Mouse (Mus musculus) heart, embryonic 13.5 days (tissue): ENCODE results near the gene Gm26620. TPM values are rescaled to one million over a fixed set of nuclear protein-coding genes. Genes with fewer than 3 reads are reported as not detected.
A peak's percentile ranks its signal among the peaks of the same experiment; 100 is the strongest.

Experiments
- ATAC-seq: fragments of 200-750 bp; cut with Nextera tagmentation; 2 replicates; pipeline ENCODE4 v1.8.0; 2017; ENCODE audit warnings: moderate TSS enrichment; ENCODE audit not compliant: insufficient number of reproducible peaks, low FRiP score, low TSS enrichment; ENCODE audit errors: extremely low read depth
- H3K27ac ChIP-seq: fragments of 300-500 bp; sonication (generic); replicated peaks from 2 replicates; pipeline ENCODE4 v1.5.1; 2015; ENCODE audit warnings: moderate library complexity, mild to moderate bottlenecking, inconsistent platforms
- H3K27me3 ChIP-seq: fragments of 300-500 bp; sonication (generic); replicated peaks from 2 replicates; pipeline ENCODE4 v1.6.1; 2015; ENCODE audit warnings: mild to moderate bottlenecking, inconsistent platforms
- H3K36me3 ChIP-seq: fragments of 300-500 bp; sonication (generic); 2 replicates; pipeline ENCODE4 v1.6.1; 2015; ENCODE audit warnings: mild to moderate bottlenecking, inconsistent platforms
- H3K4me1 ChIP-seq: fragments of 300-500 bp; sonication (generic); 2 replicates; pipeline ENCODE4 v1.6.1; 2015; ENCODE audit warnings: inconsistent platforms
- H3K4me2 ChIP-seq: fragments of 300-500 bp; sonication (generic); 2 replicates; pipeline ENCODE4 v1.6.1; 2015; ENCODE audit warnings: inconsistent platforms, mild to moderate bottlenecking, moderate library complexity
- H3K4me3 ChIP-seq: fragments of 300-500 bp; sonication (generic); 2 replicates; pipeline ENCODE4 v1.5.1; 2015; ENCODE audit warnings: moderate library complexity, mild to moderate bottlenecking, inconsistent platforms
- H3K9ac ChIP-seq: fragments of 300-500 bp; sonication (generic); 2 replicates; pipeline ENCODE4 v1.6.1; 2015; ENCODE audit warnings: inconsistent platforms, mild to moderate bottlenecking, moderate library complexity
- H3K9me3 ChIP-seq: fragments of 300-500 bp; sonication (generic); 2 replicates; pipeline ENCODE4 v1.6.1; 2016; ENCODE audit warnings: inconsistent platforms
- WGBS: fragments of 180-500 bp; shearing (Covaris S2); methylation state at CpG from one replicate; pipeline ENCODE4 v1.1.7; 2015; ENCODE audit warnings: mixed read lengths; 5-methylcytosine and 5-hydroxymethylcytosine counted together
- polyA plus RNA-seq: library from polyadenylated mRNA; unstranded; fragments of >200 nt; fragmentation: Nextera tagmentation; extraction: Ambion mirVana; gene quantifications from 2 replicates; pipeline ENCODE4 v1.2.1, GENCODE M21; 2015

Gene Gm26620
- polyA plus RNA-seq, 1 experiment from 2014 or later, result 0.76 TPM

DNA sequence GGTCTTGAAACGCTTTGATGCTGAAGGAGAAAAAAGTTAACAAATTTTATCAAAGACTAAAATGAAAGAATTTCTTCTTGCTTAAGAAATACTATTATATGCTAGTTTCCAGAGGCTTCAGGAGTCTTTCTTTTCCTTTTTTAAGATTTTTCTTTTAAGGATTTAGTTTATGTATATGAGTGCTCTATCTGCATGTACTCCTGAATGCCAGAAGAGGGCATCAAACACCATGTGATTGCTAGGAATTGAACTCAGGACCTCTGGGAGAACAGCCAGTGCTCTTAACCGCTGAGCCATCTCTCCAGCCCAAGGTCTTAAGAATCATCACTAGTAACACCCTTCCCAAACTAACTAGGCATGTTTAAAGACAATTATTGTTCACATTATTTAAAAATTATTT lies 12.9 kb upstream of the Gm26620 start:
- no peak overlapping the region for H3K4me2 ChIP-seq
- peaks cover 48% of the 10 kb centered on the region for H3K36me3 ChIP-seq
- H3K27ac ChIP-seq, result no peak overlapping the region
- no peak for ATAC-seq
- no peaks in the 10 kb centered on the region for H3K9me3 ChIP-seq
- H3K9ac ChIP-seq, result no peak overlapping the region
- H3K4me1 ChIP-seq, result peaks cover 7% of the 10 kb centered on the region
- WGBS, result 89% methylated on average over 2 of the region's 2 CpGs
- no peak overlapping the region for H3K4me3 ChIP-seq
- no peaks in the 10 kb centered on the region for H3K27me3 ChIP-seq

DNA sequence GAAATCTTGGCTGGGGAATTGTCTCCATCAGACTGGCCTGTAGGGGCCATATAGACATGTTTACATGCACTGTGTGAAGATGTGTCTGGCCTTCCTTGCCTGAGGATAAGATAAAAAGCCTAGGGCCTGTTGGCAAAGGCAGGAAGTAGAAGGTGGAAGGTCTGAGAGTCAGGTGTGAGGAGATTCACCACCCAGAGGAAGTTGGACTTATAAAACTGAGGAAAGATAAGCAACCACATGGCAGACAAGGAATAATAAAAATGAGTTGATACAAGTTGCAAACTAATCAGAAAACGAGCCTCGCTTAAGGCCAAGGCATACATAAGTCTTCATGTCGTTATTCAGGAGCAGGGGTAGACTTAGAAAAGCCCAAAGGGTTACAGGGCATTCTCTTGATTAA lies 9.2 kb upstream of the Gm26620 start:
- Histone ChIP-seq H3K4me3 (no peak overlapping the region), H3K27me3 (no peaks in the 10 kb centered on the region), H3K27ac (no peak overlapping the region), H3K4me2 (no peak overlapping the region), H3K9me3 (no peaks in the 10 kb centered on the region), H3K4me1 (peaks cover 5% of the 10 kb centered on the region; the same call in 1 of the 2 replicates), H3K9ac (no peak overlapping the region), H3K36me3 (peaks cover 79% of the 10 kb centered on the region)
- WGBS, result 83% methylated on average over 3 of the region's 3 CpGs
- ATAC-seq, result no peak

DNA sequence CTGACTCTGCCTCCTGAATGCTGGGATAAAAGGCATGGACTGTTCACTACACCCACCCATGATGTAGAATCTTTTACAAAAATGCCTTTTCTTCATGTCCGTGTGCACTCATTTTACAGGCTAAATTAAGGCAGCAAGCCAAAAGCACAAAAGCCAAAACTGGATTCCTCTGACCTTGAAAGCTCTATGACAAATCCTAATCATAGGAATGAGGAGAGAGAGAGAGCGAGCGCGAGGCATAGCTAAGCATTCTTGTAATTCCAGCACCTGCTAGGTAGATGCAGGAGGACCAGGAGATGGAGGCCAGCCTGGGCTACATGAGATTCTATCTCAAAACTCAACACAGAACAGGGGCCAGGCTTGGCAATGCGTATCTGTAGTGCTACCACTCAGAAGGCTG lies 8.0 kb upstream of the Gm26620 start:
- WGBS, result 57% methylated on average over 5 of the region's 5 CpGs
- Histone ChIP-seq H3K4me1 (peaks cover 5% of the 10 kb centered on the region; the same call in 1 of the 2 replicates), H3K4me2 (no peak overlapping the region), H3K9me3 (no peaks in the 10 kb centered on the region), H3K36me3 (peaks cover 85% of the 10 kb centered on the region), H3K27ac (no peak overlapping the region), H3K27me3 (no peaks in the 10 kb centered on the region), H3K4me3 (no peak overlapping the region), H3K9ac (no peak overlapping the region)
- ATAC-seq, result no peak

DNA sequence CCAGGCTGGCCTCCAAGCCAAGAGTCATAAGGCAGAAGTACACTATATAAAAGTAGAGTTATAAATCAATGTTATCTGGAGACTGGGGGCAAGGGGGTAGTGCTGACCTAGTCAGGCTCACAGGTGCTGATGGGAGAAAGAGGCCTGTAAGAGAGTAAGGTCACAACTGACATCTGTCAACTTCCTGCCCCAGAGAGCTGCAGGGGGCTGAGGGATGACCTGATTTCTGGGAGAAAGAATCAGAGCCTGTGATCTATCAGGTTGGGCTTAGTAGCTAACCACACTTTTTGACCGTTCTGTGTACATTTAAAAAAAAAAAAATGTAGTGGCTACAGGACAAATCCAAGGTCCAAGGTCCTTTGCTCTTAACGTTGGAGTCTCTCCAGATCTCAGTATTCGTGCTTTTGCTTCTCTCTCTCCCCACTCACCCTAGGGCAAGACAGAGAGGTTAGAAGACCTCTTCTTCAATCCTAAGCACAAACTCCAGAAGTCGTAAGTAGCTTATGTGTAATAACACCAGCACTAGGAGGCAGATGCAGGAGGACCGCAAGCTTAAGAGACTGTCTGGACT lies 1.9 kb upstream of the Gm26620 start:
- no peak overlapping the region; the same call in 1 of the 2 replicates for H3K9ac ChIP-seq
- H3K4me2 ChIP-seq, result no peak overlapping the region
- ATAC-seq, result no peak
- 85% methylated on average over 5 of the region's 5 CpGs for WGBS
- H3K27ac ChIP-seq, result no peak overlapping the region
- H3K9me3 ChIP-seq, result no peaks in the 10 kb centered on the region
- peaks cover 36% of the 10 kb centered on the region for H3K36me3 ChIP-seq
- H3K4me3 ChIP-seq, result no peak overlapping the region
- H3K4me1 ChIP-seq, result peaks cover 22% of the 10 kb centered on the region
- no peaks in the 10 kb centered on the region for H3K27me3 ChIP-seq

DNA sequence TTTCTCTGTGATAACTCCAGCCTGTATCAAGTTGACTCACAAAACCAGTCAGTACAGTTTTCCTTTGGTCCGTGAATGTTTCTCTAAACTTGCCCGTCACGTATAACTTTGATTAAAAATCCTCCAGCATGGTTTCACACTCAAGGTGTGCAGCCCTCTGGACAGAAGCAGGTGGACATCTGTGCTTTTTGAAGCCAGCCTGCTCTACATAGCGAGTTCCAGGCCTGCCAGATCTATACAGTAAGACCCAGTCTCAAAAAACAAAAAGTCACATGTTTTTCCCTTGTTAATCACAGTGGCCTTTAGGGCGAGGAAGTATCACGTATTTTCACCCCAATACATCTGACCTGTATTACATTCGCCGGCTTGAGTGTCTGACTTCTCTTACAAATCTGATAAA lies 475 bp upstream of the Gm26620 start:
- peak overlapping the region; percentile 85 for H3K4me2 ChIP-seq
- H3K36me3 ChIP-seq, result peaks cover 26% of the 10 kb centered on the region
- H3K4me3 ChIP-seq, result peak overlapping the region; percentile 71
- H3K9me3 ChIP-seq, result no peaks in the 10 kb centered on the region
- no peaks in the 10 kb centered on the region for H3K27me3 ChIP-seq
- H3K4me1 ChIP-seq, result peaks cover 22% of the 10 kb centered on the region
- no peak for ATAC-seq
- H3K27ac ChIP-seq, result no peak overlapping the region
- WGBS, result 21% methylated on average over 8 of the region's 8 CpGs
- peak overlapping the region; percentile 89 for H3K9ac ChIP-seq

DNA sequence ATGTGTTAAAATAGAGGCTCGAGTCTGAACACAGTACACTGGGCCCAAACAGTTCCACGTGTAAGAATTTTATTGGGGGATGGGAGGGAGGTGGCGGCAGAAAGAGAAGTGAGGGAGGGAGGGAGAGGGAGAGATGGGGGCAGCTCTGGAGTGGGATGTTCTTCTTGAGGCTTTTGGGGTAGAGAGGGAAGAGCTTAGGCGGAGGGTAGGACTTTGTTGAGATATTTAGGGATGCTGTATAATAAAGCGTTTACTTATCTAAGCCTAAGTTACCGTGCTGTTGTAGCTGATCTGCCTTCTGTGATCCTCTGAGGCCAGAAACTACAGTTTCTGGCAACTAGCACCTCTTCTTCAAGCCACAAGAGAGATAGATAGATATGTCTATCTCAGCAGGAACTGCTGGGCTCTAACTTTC lies 1.2 kb downstream of the Gm26620 start:
- Histone ChIP-seq H3K4me3 (no peak overlapping the region), H3K4me1 (peaks cover 22% of the 10 kb centered on the region), H3K36me3 (peaks cover 11% of the 10 kb centered on the region), H3K4me2 (no peak overlapping the region), H3K27me3 (no peaks in the 10 kb centered on the region), H3K9ac (no peak overlapping the region), H3K9me3 (no peaks in the 10 kb centered on the region), H3K27ac (no peak overlapping the region)
- WGBS, result 42% methylated on average over 6 of the region's 6 CpGs
- no peak for ATAC-seq

DNA sequence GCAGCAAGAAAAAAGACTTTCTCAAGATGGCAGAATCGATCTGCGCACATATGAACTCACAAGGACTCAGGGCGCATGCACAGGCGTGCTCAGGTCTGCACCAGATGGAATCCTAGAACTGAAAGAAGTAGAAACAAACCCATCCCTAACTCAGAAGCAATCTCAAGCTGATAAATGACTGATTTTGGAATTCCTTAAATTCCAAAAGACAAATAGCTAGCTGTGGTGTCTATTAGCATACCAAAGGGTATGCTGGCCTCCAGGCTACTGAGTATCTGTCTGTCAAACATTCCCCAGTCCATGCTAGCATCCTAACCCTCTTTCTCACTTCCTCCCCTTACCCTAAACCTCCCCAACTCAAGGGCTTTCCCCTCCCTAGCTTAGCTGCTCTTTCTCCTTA lies 4.4 kb downstream of the Gm26620 start:
- no peak overlapping the region for H3K27ac ChIP-seq
- H3K9ac ChIP-seq, result no peak overlapping the region
- H3K36me3 ChIP-seq, result no peaks in the 10 kb centered on the region
- peaks cover 7% of the 10 kb centered on the region for H3K4me1 ChIP-seq
- ATAC-seq, result no peak
- no peaks in the 10 kb centered on the region for H3K27me3 ChIP-seq
- no peak overlapping the region for H3K4me3 ChIP-seq
- no peak overlapping the region for H3K4me2 ChIP-seq
- WGBS, result 71% methylated on average over 4 of the region's 4 CpGs
- H3K9me3 ChIP-seq, result no peaks in the 10 kb centered on the region

DNA sequence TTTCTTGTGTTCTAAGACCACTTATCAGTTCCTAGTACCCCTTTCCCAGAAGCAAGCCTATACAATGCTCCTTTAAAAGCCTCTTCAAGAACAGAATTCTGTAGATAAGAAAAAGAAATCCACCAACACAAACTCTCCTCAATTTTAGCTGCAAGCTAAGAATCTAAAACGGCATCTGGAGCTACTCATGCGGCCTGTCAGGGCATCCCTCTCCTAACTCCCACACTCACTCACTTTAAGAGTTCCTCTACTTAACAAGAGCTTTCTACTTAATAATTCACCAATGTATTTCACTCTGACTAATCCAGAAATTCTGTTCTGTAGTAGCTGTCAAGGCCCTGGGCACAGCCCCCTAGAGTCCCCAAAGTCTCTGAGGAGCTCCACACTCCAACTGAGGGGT lies 6.8 kb downstream of the Gm26620 start:
- H3K27ac ChIP-seq, result no peak overlapping the region
- H3K9me3 ChIP-seq, result no peaks in the 10 kb centered on the region
- no peaks in the 10 kb centered on the region for H3K36me3 ChIP-seq
- H3K27me3 ChIP-seq, result 0 out of 2 replicates have a peak, but pooled peaks cover 7% of the 10 kb centered on the region
- no peak for ATAC-seq
- H3K9ac ChIP-seq, result no peak overlapping the region
- no peak overlapping the region for H3K4me2 ChIP-seq
- 35% methylated on average over 2 of the region's 2 CpGs for WGBS
- H3K4me3 ChIP-seq, result no peak overlapping the region
- H3K4me1 ChIP-seq, result no peaks in the 10 kb centered on the region

DNA sequence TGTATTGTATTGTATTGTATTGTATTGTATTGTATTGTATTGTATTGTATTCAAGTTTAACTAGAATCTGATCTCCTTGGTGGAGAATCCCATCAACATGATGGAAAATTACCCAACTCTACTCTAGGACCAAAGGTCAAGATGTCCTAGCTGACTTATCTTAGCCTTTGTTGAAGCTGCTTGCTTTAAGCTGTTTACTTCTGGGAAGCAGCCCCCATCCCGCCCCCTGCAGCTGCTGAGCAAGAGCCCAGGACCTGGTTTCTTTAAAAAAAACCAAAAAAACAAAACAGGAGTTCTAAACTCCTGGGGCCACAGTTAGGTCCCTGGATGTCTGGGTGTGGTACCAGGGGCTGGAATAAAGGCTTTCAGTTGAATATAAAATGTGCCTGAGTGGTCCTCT lies 7.4 kb downstream of the Gm26620 start:
- Histone ChIP-seq H3K4me3 (no peak overlapping the region), H3K27me3 (0 out of 2 replicates have a peak, but pooled peaks cover 8% of the 10 kb centered on the region), H3K9me3 (no peaks in the 10 kb centered on the region), H3K27ac (no peak overlapping the region), H3K9ac (no peak overlapping the region), H3K4me2 (no peak overlapping the region), H3K4me1 (no peaks in the 10 kb centered on the region), H3K36me3 (no peaks in the 10 kb centered on the region)
- ATAC-seq, result no peak
- 65% methylated on average over 1 of the region's 1 CpGs for whole genome bisulfite sequencing

DNA sequence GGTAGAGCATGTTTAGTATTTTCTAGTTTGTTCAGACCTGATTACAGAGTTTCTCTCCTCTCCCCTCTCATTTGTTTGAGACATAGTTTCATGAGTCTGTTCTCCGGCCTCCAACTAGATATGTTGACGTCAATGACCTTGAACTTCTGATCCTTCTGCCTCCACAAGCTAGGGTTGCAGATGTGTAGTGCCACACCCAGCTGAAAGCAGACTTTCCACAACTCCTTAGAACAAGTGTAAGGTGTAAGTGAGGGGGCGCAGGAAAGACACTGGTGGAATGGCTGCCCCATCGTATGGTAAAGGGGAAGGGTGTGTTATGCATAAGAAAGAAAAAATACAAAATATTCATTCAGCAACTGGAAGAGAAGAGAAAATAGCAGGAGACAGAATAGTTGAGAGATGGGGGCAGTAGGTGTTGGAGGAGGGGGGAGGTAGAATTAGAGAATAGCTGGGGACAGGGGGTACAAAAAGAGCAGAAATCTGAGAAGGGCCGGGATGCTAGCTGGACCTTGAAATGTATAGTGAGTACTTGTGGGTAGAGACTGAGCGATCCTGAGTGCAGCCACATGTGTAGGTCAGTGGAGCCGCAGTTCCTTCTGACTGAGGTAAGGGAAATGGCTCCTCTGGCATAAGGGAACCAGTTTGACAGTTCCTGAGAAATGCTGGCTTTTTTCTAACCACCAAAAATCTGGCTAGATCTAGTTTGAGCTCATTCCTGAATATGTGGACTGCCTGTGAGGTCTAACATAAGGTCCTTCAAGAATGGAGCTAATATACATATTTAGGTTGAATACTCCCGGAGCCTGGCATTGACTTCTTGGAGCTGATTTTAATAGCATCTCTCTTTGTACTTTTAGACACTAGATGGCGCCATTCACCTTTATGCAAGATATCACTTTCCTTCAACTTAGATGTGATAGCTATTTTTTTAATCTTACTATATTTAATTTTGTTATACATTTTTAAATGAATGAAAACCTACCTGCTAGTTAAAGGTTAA lies 10.0 kb downstream of the Gm26620 start:
- Histone ChIP-seq H3K27ac (no peak overlapping the region), H3K4me1 (no peaks in the 10 kb centered on the region), H3K9ac (no peak overlapping the region), H3K36me3 (no peaks in the 10 kb centered on the region), H3K4me3 (no peak overlapping the region), H3K4me2 (no peak overlapping the region), H3K27me3 (peaks cover 31% of the 10 kb centered on the region), H3K9me3 (no peaks in the 10 kb centered on the region)
- WGBS, result 55% methylated on average over 9 of the region's 9 CpGs
- ATAC-seq, result no peak

DNA sequence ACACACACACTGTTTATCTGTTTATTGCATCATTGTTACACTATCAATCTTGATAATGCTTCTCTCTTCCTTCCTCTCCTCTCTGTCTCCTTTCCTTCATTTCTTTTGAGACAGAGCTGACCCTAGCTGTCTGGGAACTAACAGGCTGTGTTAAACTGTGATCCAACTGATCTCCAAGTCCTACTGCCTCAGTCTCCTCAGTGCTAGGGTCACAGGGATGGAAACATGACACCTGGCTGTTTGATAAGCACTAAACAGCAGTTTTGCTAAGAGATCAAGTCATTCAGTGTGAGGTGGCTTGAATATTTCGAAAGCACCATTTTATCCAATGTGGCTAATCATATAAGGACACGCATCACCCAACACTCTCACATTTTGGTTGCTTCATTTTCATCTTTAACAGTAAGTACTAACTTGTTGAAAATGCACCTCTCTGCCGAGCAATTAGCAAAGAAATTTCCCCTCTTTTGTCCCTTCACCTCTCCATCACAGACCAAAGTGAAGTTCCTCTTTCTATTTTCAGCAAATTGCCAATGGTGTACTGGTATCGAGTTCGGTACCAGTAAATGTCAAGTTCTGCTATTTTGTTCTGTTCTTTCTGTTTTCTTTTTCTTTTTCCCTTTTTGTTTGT lies 11.9 kb downstream of the Gm26620 start:
- H3K4me1 ChIP-seq, result peaks cover 3% of the 10 kb centered on the region
- H3K9ac ChIP-seq, result no peak overlapping the region
- peaks cover 35% of the 10 kb centered on the region for H3K27me3 ChIP-seq
- H3K4me2 ChIP-seq, result no peak overlapping the region
- H3K27ac ChIP-seq, result no peak overlapping the region
- H3K9me3 ChIP-seq, result no peaks in the 10 kb centered on the region
- ATAC-seq, result no peak
- WGBS, result 73% methylated on average over 5 of the region's 5 CpGs
- H3K4me3 ChIP-seq, result no peak overlapping the region
- H3K36me3 ChIP-seq, result no peaks in the 10 kb centered on the region
